18 mouse cellular contexts compared by ENCODE assay signal in genomic region chr2:150567051-150567450, GRCm38 (mm10). TPM values are rescaled to one million over a fixed set of nuclear protein-coding genes. Genes with fewer than 3 reads are reported as not detected.
DNase-seq lines count a peak whose midpoint lies in the region; ATAC-seq and TF ChIP-seq lines count a peak whose summit lies in the region.
"Had no signal": no experiment of that assay in that cellular context is flagged by ENCODE, and none has a peak within 500 bp of the region (broad histone marks: within the 10 kb centered on the region; RNA-seq: fewer than 3 reads in every experiment).

No protein-coding gene starts in this region.

- no peaks in the 10 kb centered on the region for H3K4me1 ChIP-seq in cerebellum, adult 2 months (ENCODE audit: control insufficient read depth, insufficient read depth, low read length)
- H3K4me1 ChIP-seq in limb, embryonic 10.5 days = no peaks in the 10 kb centered on the region
- H3K4me1 ChIP-seq: embryonic facial prominence, embryonic 10.5 days had no signal

- intact Hi-C loops in heart, postnatal 10 days (cut with DNase I) = no loop called here
- intact Hi-C loops in gastrocnemius, adult 2 months (cut with DNase I) = no loop called here

- no peak overlapping the region for H3K4me3 ChIP-seq in cerebellum, adult 2 months (replicated peaks; ENCODE audit: insufficient read depth, low read depth, low read length)
- H3K4me3 ChIP-seq in limb, embryonic 10.5 days = no peak overlapping the region
- H3K4me3 ChIP-seq in gastrocnemius, adult 2 months = no peak overlapping the region
- H3K4me3 ChIP-seq: embryonic facial prominence, embryonic 10.5 days; heart, adult 2 months; layer of hippocampus, adult 2 months had no signal

- peak; percentile 68 for ATAC-seq in cerebellum, adult (ENCODE audit: insufficient number of reproducible peaks, low FRiP score, low TSS enrichment)
- ATAC-seq: activated CD4-positive, CD25-positive, alpha-beta regulatory T cell, adult 4 months; intestine, embryonic 16.5 days had no signal

- no peak for TF ChIP-seq POLR2A in cerebellum, adult 2 months (IDR thresholded peaks at IDR 0.05; ENCODE audit: borderline replicate concordance, insufficient read depth, low read length)

- H3K9me3 ChIP-seq in limb, embryonic 10.5 days (replicated peaks) = no peaks in the 10 kb centered on the region
- H3K9me3 ChIP-seq: embryonic facial prominence, embryonic 10.5 days had no signal

- H3K27ac ChIP-seq in cerebellum, adult 2 months (ENCODE audit: insufficient read depth, low read length) = no peak overlapping the region
- no peak overlapping the region for H3K27ac ChIP-seq in limb, embryonic 10.5 days
- no peak overlapping the region for H3K27ac ChIP-seq in gastrocnemius, adult 2 months
- H3K27ac ChIP-seq: embryonic facial prominence, embryonic 10.5 days; heart, adult 2 months; layer of hippocampus, adult 2 months; liver, embryonic 14.5 days had no signal

- TF ChIP-seq CTCF in cerebellum, adult 2 months (IDR thresholded peaks at IDR 0.05; ENCODE audit: borderline replicate concordance, insufficient read depth, low read depth, low read length) = no peak
- TF ChIP-seq CTCF in gastrocnemius, adult 2 months (IDR thresholded peaks at IDR 0.05) = no peak

- DNase-seq in cerebellum, postnatal 4 days (ENCODE audit: low spot score in 2 of 2) = no peak
- peak; percentile 13 for DNase-seq in A20 (ENCODE audit: low read depth, low spot score)
- DNase-seq in cerebellum, adult 2 months = peak; percentile 25 to 69
- DNase-seq in induced T-regulatory cell, adult 2 months (ENCODE audit: low read depth) = peak; percentile 31
- no peak for DNase-seq in limb, embryonic 10.5 days (ENCODE audit: low spot score)
- DNase-seq in heart, postnatal 10 days = no peak
- DNase-seq in gastrocnemius, adult 2 months = no peak
- DNase-seq: heart, adult 2 months; heart, postnatal 36 days; right cerebral cortex, postnatal 4 days had no signal

- WGBS in cerebellum, adult 2 months = 5% methylated on average over 2 of the region's 2 CpGs
- 68% methylated on average over 2 of the region's 2 CpGs for WGBS in limb, embryonic 10.5 days

- no peaks in the 10 kb centered on the region for H3K27me3 ChIP-seq in cerebellum, adult 2 months (ENCODE audit: control insufficient read depth, insufficient read depth, low read length)
- no peaks in the 10 kb centered on the region for H3K27me3 ChIP-seq in limb, embryonic 10.5 days (ENCODE audit: low read depth, poor library complexity, severe bottlenecking)

- no peaks in the 10 kb centered on the region for H3K36me3 ChIP-seq in limb, embryonic 10.5 days
- H3K36me3 ChIP-seq: embryonic facial prominence, embryonic 10.5 days had no signal

RNA-seq across cellular contexts. Expression of gene Cst7, which starts 3.2 kb away (rescaled TPM):
- 0.29 TPM in 1 of 2 replicates, not detected in the other for polyA plus RNA-seq in cerebellum, adult 2 months (2012; rRNA removed)
- polyA plus RNA-seq in limb, embryonic 10.5 days (2016; fragmentation: Nextera tagmentation; extraction: Ambion mirVana) = not detected in 2 replicates
- total RNA-seq in heart, postnatal 10 days (2021) = not detected
- total RNA-seq in gastrocnemius, adult 2 months (2021) = not detected
- total RNA-seq: ES-E14; heart, adult 2 months; heart, postnatal 36 days; left cerebral cortex, postnatal 25 days had no signal
- polyA plus RNA-seq: embryonic facial prominence, embryonic 10.5 days had no signal

RNA-seq across cellular contexts. Expression of gene Apmap, which starts 41.3 kb away (rescaled TPM):
- 83.3 and 92.0 TPM in 2 replicates for polyA plus RNA-seq in cerebellum, adult 2 months (2012; rRNA removed)
- polyA plus RNA-seq in limb, embryonic 10.5 days (2016; fragmentation: Nextera tagmentation; extraction: Ambion mirVana) = 26.6 and 28.9 TPM in 2 replicates
- total RNA-seq in heart, postnatal 10 days (2021) = 10 to 100 TPM; 45.6 to 62.8 TPM
- 10 to 100 TPM; 16.8 to 21.4 TPM for total RNA-seq in gastrocnemius, adult 2 months (2021)

Comparison
In these comparisons a context has a peak if more than half of its experiments do, and no peak if none do; other contexts are left out.
1. DNase-seq: peak in A20 (single experiment), cerebellum, adult 2 months (2 of 2) and induced T-regulatory cell, adult 2 months (single experiment); none in cerebellum, postnatal 4 days (0 of 2), limb, embryonic 10.5 days (single experiment), heart, postnatal 10 days (0 of 2) and gastrocnemius, adult 2 months (single experiment).